Mouse (Mus musculus): ENCODE measurements around the gene Pla2g10. TPM values are rescaled to one million over a fixed set of nuclear protein-coding genes. Genes with fewer than 3 reads are reported as not detected.
"Not testable (repeated sequence)": the region's sequence is repeated elsewhere in the genome, so short reads cannot be mapped to it uniquely, and the experiment has no call there.

The Pla2g10 gene
- polyA plus RNA-seq, 1 experiment from 2014 or later, result 0.35 TPM

DNA sequence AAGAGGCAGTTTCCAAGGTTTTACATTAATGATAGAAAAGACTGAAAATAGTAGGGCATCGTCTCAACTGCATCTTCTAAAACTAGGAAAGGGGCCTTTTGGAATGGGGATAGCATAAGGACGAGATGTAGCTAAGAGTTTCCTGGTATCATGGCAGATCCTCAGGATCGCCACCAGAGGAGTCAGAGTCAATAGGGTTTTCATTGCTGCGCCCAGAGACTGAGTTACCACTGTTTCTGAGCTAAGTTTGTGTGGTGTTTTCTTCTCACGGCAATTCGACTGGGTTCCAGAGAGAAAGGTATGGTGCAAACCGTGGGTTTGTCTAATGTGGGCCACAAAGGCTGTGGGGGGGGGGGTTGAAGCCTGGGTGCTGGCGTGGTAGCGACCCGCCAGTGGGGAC, 26.1 kb downstream of the Pla2g10 start:
- Histone ChIP-seq H3K9me3 (ENCODE audit: control insufficient read depth, low read length) (no peaks in the 10 kb centered on the region), H3K9ac (no peak overlapping the region), H3K4me1 (replicated peaks; ENCODE audit: control insufficient read depth, insufficient read depth, low read length) (no peaks in the 10 kb centered on the region), H3K4me2 (replicated peaks) (no peak overlapping the region), H3K27me3 (ENCODE audit: control insufficient read depth, insufficient read depth, low read length) (no peaks in the 10 kb centered on the region), H3K27ac (no peak overlapping the region), H3K36me3 (replicated peaks; ENCODE audit: control insufficient read depth, insufficient read depth) (peaks cover 43% of the 10 kb centered on the region), H3K4me3 (replicated peaks; ENCODE audit: low read length) (no peak overlapping the region)
- 94% methylated on average over 10 of the region's 10 CpGs for WGBS
- no peak for ATAC-seq (ENCODE audit: low FRiP score)
- DNase-seq (ENCODE audit: low spot score), result no peak

DNA sequence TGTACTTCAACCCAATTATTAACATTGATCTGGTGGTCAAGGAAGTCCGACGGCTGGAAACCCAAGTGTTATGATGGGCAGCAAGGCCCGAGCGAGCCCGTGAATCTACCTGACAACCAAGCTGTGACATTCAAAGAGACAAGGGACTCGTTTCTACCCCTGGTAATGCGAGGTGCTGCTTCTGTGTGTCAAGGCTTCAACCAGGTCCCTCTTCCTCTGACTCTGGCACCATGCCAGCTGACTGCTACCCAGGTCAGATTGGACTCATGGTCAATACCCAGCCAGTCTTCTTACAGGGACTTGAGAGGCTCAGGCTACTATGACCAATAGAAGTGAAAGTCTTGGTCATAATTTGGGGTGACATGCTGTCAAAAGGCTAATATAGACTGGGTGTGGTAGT, 28.6 kb downstream of the Pla2g10 start:
- no peak for ATAC-seq (ENCODE audit: low FRiP score)
- no peak for DNase-seq (ENCODE audit: low spot score)
- 96% methylated on average over 7 of the region's 7 CpGs for WGBS
- Histone ChIP-seq H3K9ac (no peak overlapping the region), H3K4me3 (replicated peaks; ENCODE audit: low read length) (no peak overlapping the region), H3K4me1 (replicated peaks; ENCODE audit: control insufficient read depth, insufficient read depth, low read length) (no peaks in the 10 kb centered on the region), H3K9me3 (ENCODE audit: control insufficient read depth, low read length) (no peaks in the 10 kb centered on the region), H3K4me2 (replicated peaks) (no peak overlapping the region), H3K27ac (no peak overlapping the region), H3K27me3 (ENCODE audit: control insufficient read depth, insufficient read depth, low read length) (no peaks in the 10 kb centered on the region), H3K36me3 (replicated peaks; ENCODE audit: control insufficient read depth, insufficient read depth) (peaks cover 68% of the 10 kb centered on the region)

DNA sequence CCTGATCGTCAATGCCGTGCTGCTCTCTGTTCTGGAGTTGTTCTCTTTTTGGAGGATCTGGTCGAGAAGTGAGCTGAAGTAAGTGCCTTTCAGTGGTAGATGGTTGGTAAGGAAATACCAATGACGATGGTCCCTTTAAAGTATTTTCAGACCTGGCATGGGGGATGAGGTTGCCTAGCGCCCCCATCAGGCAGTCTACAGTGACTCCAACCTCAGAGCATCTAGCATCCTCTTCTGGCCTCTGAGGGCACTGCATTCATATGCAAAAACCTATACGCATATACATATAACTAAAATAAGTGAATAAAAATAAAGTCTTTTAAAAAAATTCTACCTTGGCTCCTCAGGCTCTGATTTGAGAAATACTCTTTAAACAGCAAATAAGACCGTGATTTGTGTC, 31.8 kb downstream of the Pla2g10 start:
- 91% methylated on average over 7 of the region's 7 CpGs for WGBS

DNA sequence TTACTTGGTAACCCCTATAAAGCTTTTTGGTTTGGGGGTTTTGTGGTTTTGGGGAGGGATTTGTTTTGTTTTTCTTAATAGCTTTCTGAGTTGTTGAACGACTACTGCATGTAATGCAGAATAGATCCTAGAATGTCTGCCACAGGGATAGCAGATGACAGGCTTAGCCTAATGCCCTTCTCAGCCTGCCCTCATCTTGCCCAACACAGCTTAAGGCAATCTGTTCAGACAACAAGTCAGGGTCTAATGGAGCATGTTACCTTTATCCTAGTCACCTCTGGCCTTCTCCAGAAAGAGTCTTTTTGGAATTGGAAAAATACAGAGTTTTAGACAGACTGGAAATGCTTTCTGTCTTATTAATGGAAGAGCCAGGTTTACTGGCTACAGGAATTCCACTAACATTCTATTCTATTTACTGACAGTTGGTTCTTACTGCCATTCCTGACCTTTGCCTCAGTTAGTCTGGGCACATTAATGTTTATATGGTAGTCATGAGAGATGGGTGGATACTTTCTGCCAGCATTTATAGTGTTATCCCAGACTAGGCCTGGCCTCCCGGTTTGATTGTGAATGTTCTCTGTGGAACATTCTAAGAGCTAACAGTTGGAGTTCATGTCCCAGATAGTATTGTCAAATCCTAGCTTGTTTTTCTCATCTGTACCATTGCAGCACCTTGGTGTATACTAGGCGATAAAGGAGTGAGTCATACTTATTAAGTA, 52.0 kb downstream of the Pla2g10 start:
- 91% methylated on average over 3 of the region's 3 CpGs for WGBS
- no peak for DNase-seq (ENCODE audit: low spot score)
- no peak overlapping the region for H3K9ac ChIP-seq
- H3K27me3 ChIP-seq (ENCODE audit: control insufficient read depth, insufficient read depth, low read length), result no peaks in the 10 kb centered on the region
- no peaks in the 10 kb centered on the region for H3K4me1 ChIP-seq (replicated peaks; ENCODE audit: control insufficient read depth, insufficient read depth, low read length)
- ATAC-seq (ENCODE audit: low FRiP score), result no peak
- H3K9me3 ChIP-seq (ENCODE audit: control insufficient read depth, low read length), result no peaks in the 10 kb centered on the region
- no peak overlapping the region for H3K4me3 ChIP-seq (replicated peaks; ENCODE audit: low read length)
- H3K4me2 ChIP-seq (replicated peaks), result no peak overlapping the region
- peaks cover 30% of the 10 kb centered on the region for H3K36me3 ChIP-seq (replicated peaks; ENCODE audit: control insufficient read depth, insufficient read depth)
- H3K27ac ChIP-seq, result no peak overlapping the region

More for the DNA sequence above, 31.8 kb downstream of the Pla2g10 start:
- H3K36me3 ChIP-seq (replicated peaks; ENCODE audit: control insufficient read depth, insufficient read depth), result peaks cover 90% of the 10 kb centered on the region
- H3K9ac ChIP-seq, result no peak overlapping the region
- no peak overlapping the region for H3K4me3 ChIP-seq (replicated peaks; ENCODE audit: low read length)
- no peaks in the 10 kb centered on the region for H3K27me3 ChIP-seq (ENCODE audit: control insufficient read depth, insufficient read depth, low read length)
- no peaks in the 10 kb centered on the region for H3K4me1 ChIP-seq (replicated peaks; ENCODE audit: control insufficient read depth, insufficient read depth, low read length)
- H3K27ac ChIP-seq, result no peak overlapping the region
- ATAC-seq (ENCODE audit: low FRiP score), result no peak
- DNase-seq (ENCODE audit: low spot score), result no peak
- H3K9me3 ChIP-seq (ENCODE audit: control insufficient read depth, low read length), result no peaks in the 10 kb centered on the region
- no peak overlapping the region for H3K4me2 ChIP-seq (replicated peaks)

DNA sequence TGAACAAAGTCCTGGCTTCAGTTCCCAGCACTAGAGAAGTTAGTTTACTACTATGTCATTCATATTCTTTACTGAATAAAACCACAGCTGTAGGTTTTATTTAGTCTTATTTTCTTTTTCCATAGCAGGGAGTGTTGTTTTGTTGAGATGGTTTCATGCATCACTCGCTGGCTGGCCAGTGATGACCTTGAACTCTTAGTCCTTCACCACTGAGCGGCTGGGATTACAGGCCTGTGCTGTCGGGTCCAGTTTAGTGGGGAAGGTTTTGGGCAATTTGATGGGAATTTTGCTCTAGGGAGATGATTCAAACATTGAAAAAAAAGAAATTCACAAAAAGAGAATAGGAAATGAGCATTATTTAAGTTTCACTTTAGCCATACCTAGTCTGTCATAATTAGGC, 56.3 kb downstream of the Pla2g10 start:
- H3K9ac ChIP-seq, result no peak overlapping the region
- peaks cover 28% of the 10 kb centered on the region for H3K36me3 ChIP-seq (replicated peaks; ENCODE audit: control insufficient read depth, insufficient read depth)
- WGBS, result 95% methylated on average over 3 of the region's 3 CpGs
- peaks cover 9% of the 10 kb centered on the region for H3K4me1 ChIP-seq (replicated peaks; ENCODE audit: control insufficient read depth, insufficient read depth, low read length)
- no peak overlapping the region for H3K4me2 ChIP-seq (replicated peaks)
- H3K27ac ChIP-seq, result no peak overlapping the region
- no peaks in the 10 kb centered on the region for H3K27me3 ChIP-seq (ENCODE audit: control insufficient read depth, insufficient read depth, low read length)
- no peak overlapping the region for H3K4me3 ChIP-seq (replicated peaks; ENCODE audit: low read length)
- DNase-seq (ENCODE audit: low spot score) (no peak), ATAC-seq (ENCODE audit: low FRiP score) (no peak)
- H3K9me3 ChIP-seq (ENCODE audit: control insufficient read depth, low read length), result no peaks in the 10 kb centered on the region

DNA sequence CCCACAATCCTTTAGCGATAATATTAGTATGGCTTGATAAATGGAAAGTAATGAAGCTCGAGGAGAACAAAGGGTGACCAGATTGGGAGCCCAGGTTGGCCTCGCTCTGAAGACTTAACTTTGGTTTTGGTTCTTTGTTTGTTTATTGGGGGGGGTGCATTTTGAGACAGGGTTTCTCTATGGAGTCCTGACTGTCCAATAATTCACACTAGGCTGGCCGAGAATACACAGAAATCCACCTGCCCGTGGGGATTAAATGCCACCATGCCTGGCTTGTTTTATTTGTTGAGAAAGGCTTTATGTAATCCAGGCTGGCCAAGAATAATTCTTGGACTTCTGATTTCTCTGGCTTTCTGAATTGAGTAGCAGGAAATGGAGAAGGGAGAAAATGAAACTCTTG, 57.7 kb downstream of the Pla2g10 start:
- Histone ChIP-seq H3K9ac (peak overlapping the region; percentile 91; the same call in 1 of the 2 replicates), H3K4me1 (replicated peaks; ENCODE audit: control insufficient read depth, insufficient read depth, low read length) (peaks cover 9% of the 10 kb centered on the region), H3K36me3 (replicated peaks; ENCODE audit: control insufficient read depth, insufficient read depth) (peaks cover 20% of the 10 kb centered on the region), H3K27me3 (ENCODE audit: control insufficient read depth, insufficient read depth, low read length) (no peaks in the 10 kb centered on the region), H3K27ac (no peak overlapping the region), H3K4me3 (replicated peaks; ENCODE audit: low read length) (no peak overlapping the region), H3K4me2 (replicated peaks) (peak overlapping the region; percentile 86), H3K9me3 (ENCODE audit: control insufficient read depth, low read length) (no peaks in the 10 kb centered on the region)
- DNase-seq (ENCODE audit: low spot score), result no peak
- WGBS, result 81% methylated on average over 5 of the region's 5 CpGs
- ATAC-seq (ENCODE audit: low FRiP score), result no peak

GRCm38 (mm10) chr16:13672386-13672898, 58.3 kb downstream of the Pla2g10 start:
- Histone ChIP-seq H3K9ac (peak overlapping the region; percentile 91), H3K27ac (peak overlapping the region; percentile 77; the same call in 1 of the 2 replicates), H3K27me3 (ENCODE audit: control insufficient read depth, insufficient read depth, low read length) (no peaks in the 10 kb centered on the region), H3K36me3 (replicated peaks; ENCODE audit: control insufficient read depth, insufficient read depth) (peaks cover 13% of the 10 kb centered on the region), H3K4me2 (replicated peaks) (peak overlapping the region; percentile 86), H3K4me3 (replicated peaks; ENCODE audit: low read length) (peak overlapping the region; percentile 96), H3K4me1 (replicated peaks; ENCODE audit: control insufficient read depth, insufficient read depth, low read length) (peaks cover 9% of the 10 kb centered on the region), H3K9me3 (ENCODE audit: control insufficient read depth, low read length) (no peaks in the 10 kb centered on the region)
- ATAC-seq (ENCODE audit: low FRiP score) (no peak), DNase-seq (ENCODE audit: low spot score) (peak; percentile 34)
- 3% methylated on average over 20 of the region's 20 CpGs for WGBS

DNA sequence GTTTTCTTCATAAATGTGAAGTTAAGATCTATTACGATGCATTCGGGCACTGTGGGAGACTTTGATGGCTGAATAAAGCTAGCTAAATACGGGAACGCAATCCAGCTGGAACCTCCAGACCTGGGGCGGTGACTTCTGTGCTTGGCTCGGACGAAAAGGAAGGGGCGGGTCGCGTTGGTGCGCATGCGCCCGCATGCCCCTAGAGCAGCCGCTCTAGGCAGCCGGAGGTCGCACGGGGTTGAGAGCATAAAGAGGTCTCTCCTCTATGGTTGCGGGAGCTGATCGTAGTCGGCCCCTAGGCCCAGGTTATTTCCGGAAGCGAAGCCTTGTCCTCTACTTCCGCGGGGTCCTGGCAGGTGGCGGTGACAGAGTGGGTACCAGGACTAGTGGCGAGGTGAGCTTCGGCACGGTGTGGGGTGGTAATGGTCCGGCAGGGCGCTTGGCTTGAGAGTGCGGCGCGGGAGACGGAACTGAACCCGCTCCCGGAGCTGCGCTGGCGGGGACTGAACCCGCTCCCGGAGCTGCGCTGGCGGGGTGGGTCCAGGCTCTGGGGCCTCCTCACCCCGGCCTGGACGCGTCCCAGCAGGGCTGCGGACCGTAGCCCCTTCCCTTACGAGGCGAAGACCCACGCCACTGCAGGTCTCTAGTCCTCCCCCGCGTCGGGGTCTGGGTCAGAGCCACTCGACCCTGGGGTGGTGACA, 58.9 kb downstream of the Pla2g10 start, which contains the start of the genes Bfar and 3110001I22Rik:
Bfar (plus strand) TSS at position 174 of the 701 bp plus-strand sequence.
3110001I22Rik (plus strand) TSS at position 245 of the 701 bp plus-strand sequence.
- ATAC-seq (ENCODE audit: low FRiP score) (peak; percentile 95), DNase-seq (ENCODE audit: low spot score) (peak; percentile 91)
- Histone ChIP-seq H3K4me2 (replicated peaks) (peak within 1 kb of the TSS; percentile 86), H3K27me3 (ENCODE audit: control insufficient read depth, insufficient read depth, low read length) (no peaks in the 10 kb centered on the region), H3K9me3 (ENCODE audit: control insufficient read depth, low read length) (no peaks in the 10 kb centered on the region), H3K36me3 (replicated peaks; ENCODE audit: control insufficient read depth, insufficient read depth) (peaks cover 7% of the 10 kb centered on the region), H3K27ac (peak within 1 kb of the TSS; percentile 77), H3K9ac (peak within 1 kb of the TSS; percentile 91), H3K4me3 (replicated peaks; ENCODE audit: low read length) (peak within 1 kb of the TSS; percentile 96), H3K4me1 (replicated peaks; ENCODE audit: control insufficient read depth, insufficient read depth, low read length) (peaks cover 15% of the 10 kb centered on the region)
- under 1% methylated on average over 54 of the region's 54 CpGs for WGBS

DNA sequence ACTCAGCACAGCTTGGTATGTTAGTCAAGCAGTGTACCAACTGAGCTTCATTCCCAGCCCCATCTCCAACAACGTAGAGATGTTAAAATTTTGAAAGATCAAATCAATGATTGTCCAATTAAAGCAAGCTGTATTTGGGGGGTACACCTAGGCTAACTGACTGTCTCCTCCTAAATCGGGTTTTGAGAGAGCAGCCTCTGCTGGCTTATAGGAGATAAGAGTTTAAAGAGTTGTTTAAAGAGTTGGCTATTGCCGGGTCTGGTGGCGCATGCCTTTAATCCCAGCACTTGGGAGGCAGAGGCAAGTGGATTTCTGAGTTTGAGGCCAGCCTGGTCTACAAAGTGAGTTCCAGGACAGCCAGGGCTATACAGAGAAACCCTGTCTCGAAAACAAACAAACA, 59.9 kb downstream of the Pla2g10 start:
- H3K9ac ChIP-seq; H3K4me3 ChIP-seq (replicated peaks; ENCODE audit: low read length); H3K27ac ChIP-seq; H3K36me3 ChIP-seq (replicated peaks; ENCODE audit: control insufficient read depth, insufficient read depth); DNase-seq (ENCODE audit: low spot score); H3K27me3 ChIP-seq (ENCODE audit: control insufficient read depth, insufficient read depth, low read length); H3K9me3 ChIP-seq (ENCODE audit: control insufficient read depth, low read length); ATAC-seq (ENCODE audit: low FRiP score): not testable (repeated sequence)
- Histone ChIP-seq H3K4me2 (replicated peaks) (peak overlapping the region; percentile 86), H3K4me1 (replicated peaks; ENCODE audit: control insufficient read depth, insufficient read depth, low read length) (peaks cover 16% of the 10 kb centered on the region)
- 81% methylated on average over 5 of the region's 5 CpGs for whole genome bisulfite sequencing

Data from hindbrain, embryonic 14.5 days (tissue).